Mouse (Mus musculus) forebrain, embryonic 16.5 days (tissue): ENCODE measurements around the gene Agbl1. TPM values are rescaled to one million over a fixed set of nuclear protein-coding genes. Genes with fewer than 3 reads are reported as not detected.

Source experiments
- ATAC-seq: fragments of 200-750 bp; cut with Nextera tagmentation; 2 replicates; pipeline ENCODE4 v1.8.0; 2017; ENCODE audit warnings: mild to moderate bottlenecking, moderate library complexity
- H3K27ac ChIP-seq: fragments of 300-500 bp; sonication (generic); 2 replicates; pipeline ENCODE4 v1.5.1; 2014; ENCODE audit warnings: low read length, control low read depth
- H3K27me3 ChIP-seq: fragments of 300-500 bp; sonication (generic); replicated peaks from 2 replicates; pipeline ENCODE4 v1.6.1; 2014; ENCODE audit warnings: low read length; ENCODE audit not compliant: control insufficient read depth, insufficient read depth
- H3K36me3 ChIP-seq: fragments of 300-500 bp; sonication (generic); 2 replicates; pipeline ENCODE4 v1.6.1; 2014; ENCODE audit not compliant: control insufficient read depth, insufficient read depth
- H3K4me1 ChIP-seq: fragments of 300-500 bp; sonication (generic); replicated peaks from 2 replicates; pipeline ENCODE4 v1.6.1; 2014; ENCODE audit warnings: low read length; ENCODE audit not compliant: control insufficient read depth, insufficient read depth
- H3K4me2 ChIP-seq: fragments of 300-500 bp; sonication (generic); 2 replicates; pipeline ENCODE4 v1.6.1; 2014; ENCODE audit warnings: mild to moderate bottlenecking, low read length, control low read depth
- H3K4me3 ChIP-seq: fragments of 300-500 bp; sonication (generic); replicated peaks from 2 replicates; pipeline ENCODE4 v1.5.1; 2014; ENCODE audit warnings: mild to moderate bottlenecking, low read length, control low read depth
- H3K9ac ChIP-seq: fragments of 300-500 bp; sonication (generic); replicated peaks from 2 replicates; pipeline ENCODE4 v1.6.1; 2014; ENCODE audit warnings: low read depth, low read length, control low read depth
- H3K9me3 ChIP-seq: fragments of 300-500 bp; sonication (generic); 2 replicates; pipeline ENCODE4 v1.6.1; 2016; ENCODE audit warnings: low read length; ENCODE audit not compliant: control insufficient read depth
- WGBS: fragments of 180-500 bp; shearing (Covaris S2); extraction: QIAGEN DNeasy Blood & Tissue Kit; methylation state at CpG from one replicate; pipeline ENCODE4 v1.1.7; 2014; 5-methylcytosine and 5-hydroxymethylcytosine counted together
- polyA plus RNA-seq: library from polyadenylated mRNA; unstranded; fragments of >200 nt; fragmentation: Nextera tagmentation; extraction: Ambion mirVana; gene quantifications from 2 replicates; pipeline ENCODE4 v1.2.1, GENCODE M21; 2015

Gene Agbl1
- polyA plus RNA-seq, 1 experiment from 2014 or later = 0.39 TPM

GRCm38 (mm10) chr7:76487519-76487918 lies 257.8 kb downstream of the Agbl1 start:
- Histone ChIP-seq H3K4me3 (no peak overlapping the region), H3K4me1 (no peaks in the 10 kb centered on the region), H3K9ac (no peak overlapping the region), H3K9me3 (no peaks in the 10 kb centered on the region), H3K36me3 (no peaks in the 10 kb centered on the region), H3K4me2 (no peak overlapping the region), H3K27me3 (no peaks in the 10 kb centered on the region), H3K27ac (no peak overlapping the region)
- ATAC-seq = 0 out of 2 replicates have a peak, but pooled peaks have one; percentile 10
- WGBS = 64% methylated on average over 5 of the region's 5 CpGs

- Histone ChIP-seq H3K36me3 (no peaks in the 10 kb centered on the region), H3K4me1 (no peaks in the 10 kb centered on the region; the same call in 1 of the 2 replicates), H3K9ac (no peak overlapping the region), H3K27me3 (no peaks in the 10 kb centered on the region), H3K4me2 (no peak overlapping the region), H3K4me3 (no peak overlapping the region), H3K27ac (no peak overlapping the region), H3K9me3 (no peaks in the 10 kb centered on the region)
- ATAC-seq = peak; percentile 92
- 24% methylated on average over 3 of the region's 3 CpGs for WGBS
Measured at GRCm38 (mm10) chr7:76524291-76524690, 294.6 kb downstream of the Agbl1 start.

- no peak overlapping the region for H3K4me2 ChIP-seq
- H3K4me1 ChIP-seq = no peaks in the 10 kb centered on the region
- WGBS = 3% methylated on average over 2 of the region's 2 CpGs
- no peaks in the 10 kb centered on the region for H3K36me3 ChIP-seq
- H3K27me3 ChIP-seq = no peaks in the 10 kb centered on the region
- no peak overlapping the region for H3K4me3 ChIP-seq
- ATAC-seq = peak; percentile 63
- H3K9me3 ChIP-seq = no peaks in the 10 kb centered on the region
- no peak overlapping the region for H3K27ac ChIP-seq
- H3K9ac ChIP-seq = no peak overlapping the region
Measured at GRCm38 (mm10) chr7:76546456-76546855, 316.8 kb downstream of the Agbl1 start.

- no peak for ATAC-seq
- Histone ChIP-seq H3K9ac (no peak overlapping the region), H3K4me2 (no peak overlapping the region), H3K27ac (no peak overlapping the region), H3K27me3 (no peaks in the 10 kb centered on the region), H3K4me3 (no peak overlapping the region), H3K36me3 (no peaks in the 10 kb centered on the region), H3K9me3 (no peaks in the 10 kb centered on the region), H3K4me1 (no peaks in the 10 kb centered on the region)
Measured at GRCm38 (mm10) chr7:76547313-76547712, 317.6 kb downstream of the Agbl1 start.

- no peaks in the 10 kb centered on the region for H3K36me3 ChIP-seq
- no peak overlapping the region for H3K4me2 ChIP-seq
- no peak for ATAC-seq
- no peaks in the 10 kb centered on the region for H3K9me3 ChIP-seq
- H3K27ac ChIP-seq = no peak overlapping the region
- no peak overlapping the region for H3K4me3 ChIP-seq
- H3K9ac ChIP-seq = no peak overlapping the region
- 91% methylated on average over 3 of the region's 3 CpGs for WGBS
- no peaks in the 10 kb centered on the region for H3K27me3 ChIP-seq
- no peaks in the 10 kb centered on the region for H3K4me1 ChIP-seq
Measured at GRCm38 (mm10) chr7:76551860-76552259, 322.2 kb downstream of the Agbl1 start.

- Histone ChIP-seq H3K9me3 (no peaks in the 10 kb centered on the region), H3K9ac (no peak overlapping the region), H3K4me1 (peaks cover 12% of the 10 kb centered on the region; the same call in 1 of the 2 replicates), H3K27ac (no peak overlapping the region), H3K27me3 (no peaks in the 10 kb centered on the region), H3K4me2 (no peak overlapping the region), H3K4me3 (no peak overlapping the region), H3K36me3 (no peaks in the 10 kb centered on the region)
- peak; percentile 77 for ATAC-seq
Measured at GRCm38 (mm10) chr7:76560564-76561258, 331.0 kb downstream of the Agbl1 start.

- 79% methylated on average over 4 of the region's 4 CpGs for WGBS
- H3K27ac ChIP-seq = no peak overlapping the region
- peaks cover 12% of the 10 kb centered on the region; the same call in 1 of the 2 replicates for H3K4me1 ChIP-seq
- H3K27me3 ChIP-seq = no peaks in the 10 kb centered on the region
- no peaks in the 10 kb centered on the region for H3K9me3 ChIP-seq
- no peak overlapping the region for H3K4me2 ChIP-seq
- ATAC-seq = no peak
- no peak overlapping the region for H3K4me3 ChIP-seq
- no peaks in the 10 kb centered on the region for H3K36me3 ChIP-seq
- H3K9ac ChIP-seq = no peak overlapping the region
Measured at GRCm38 (mm10) chr7:76562506-76562905, 332.8 kb downstream of the Agbl1 start.

- no peak overlapping the region for H3K4me3 ChIP-seq
- no peak overlapping the region for H3K4me2 ChIP-seq
- no peak overlapping the region for H3K27ac ChIP-seq
- no peak for ATAC-seq
- H3K9ac ChIP-seq = no peak overlapping the region
- H3K9me3 ChIP-seq = no peaks in the 10 kb centered on the region
- peaks cover 4% of the 10 kb centered on the region for H3K4me1 ChIP-seq
- no peaks in the 10 kb centered on the region for H3K27me3 ChIP-seq
- WGBS = 89% methylated on average over 5 of the region's 5 CpGs
- H3K36me3 ChIP-seq = no peaks in the 10 kb centered on the region
Measured at GRCm38 (mm10) chr7:76594566-76595079, 364.9 kb downstream of the Agbl1 start.

GRCm38 (mm10) chr7:76597812-76598211 lies 368.1 kb downstream of the Agbl1 start:
- H3K4me3 ChIP-seq = no peak overlapping the region
- H3K27me3 ChIP-seq = no peaks in the 10 kb centered on the region
- ATAC-seq = peak; percentile 63; the same call in 1 of the 2 replicates
- peaks cover 4% of the 10 kb centered on the region for H3K4me1 ChIP-seq
- H3K27ac ChIP-seq = peak overlapping the region; percentile 23; the same call in 1 of the 2 replicates
- WGBS = 22% methylated on average over 2 of the region's 2 CpGs
- H3K9me3 ChIP-seq = no peaks in the 10 kb centered on the region
- no peak overlapping the region for H3K4me2 ChIP-seq
- H3K36me3 ChIP-seq = no peaks in the 10 kb centered on the region
- no peak overlapping the region for H3K9ac ChIP-seq
